Mouse (Mus musculus) liver, embryonic 16.5 days (tissue): Measurements from ENCODE around the gene Wdr86. TPM values are rescaled to one million over a fixed set of nuclear protein-coding genes. Genes with fewer than 3 reads are reported as not detected.

Experiments
- ATAC-seq: fragments of 200-750 bp; cut with Nextera tagmentation; 2 replicates; pipeline ENCODE4 v1.8.0; 2017; ENCODE audit warnings: low read depth, mild to moderate bottlenecking, moderate number of reproducible peaks, moderate library complexity
- H3K27ac ChIP-seq: fragments of 300-500 bp; sonication (generic); 2 replicates; pipeline ENCODE4 v1.5.1; 2014; ENCODE audit warnings: mild to moderate bottlenecking, low read length
- H3K27me3 ChIP-seq: fragments of 300-500 bp; sonication (generic); 2 replicates; pipeline ENCODE4 v1.6.1; 2014; ENCODE audit warnings: low read depth, low read length, mixed read lengths; ENCODE audit not compliant: control insufficient read depth, insufficient read depth
- H3K36me3 ChIP-seq: fragments of 300-500 bp; sonication (generic); 2 replicates; pipeline ENCODE4 v1.6.1; 2014; ENCODE audit warnings: mild to moderate bottlenecking; ENCODE audit not compliant: control insufficient read depth, insufficient read depth
- H3K4me1 ChIP-seq: fragments of 300-500 bp; sonication (generic); 2 replicates; pipeline ENCODE4 v1.6.1; 2014; ENCODE audit warnings: low read depth, low read length, mixed read lengths; ENCODE audit not compliant: control insufficient read depth
- H3K4me2 ChIP-seq: fragments of 300-500 bp; sonication (generic); 2 replicates; pipeline ENCODE4 v1.6.1; 2014; ENCODE audit warnings: low read depth, low read length, mixed read lengths
- H3K4me3 ChIP-seq: fragments of 300-500 bp; sonication (generic); 2 replicates; pipeline ENCODE4 v1.5.1; 2014; ENCODE audit warnings: low read depth, mild to moderate bottlenecking, low read length
- H3K9ac ChIP-seq: fragments of 300-500 bp; sonication (generic); 2 replicates; pipeline ENCODE4 v1.6.1; 2014; ENCODE audit warnings: low read depth, low read length
- H3K9me3 ChIP-seq: fragments of 300-500 bp; sonication (generic); replicated peaks from 2 replicates; pipeline ENCODE4 v1.6.1; 2016; ENCODE audit warnings: low read length; ENCODE audit not compliant: control insufficient read depth
- WGBS: fragments of 180-500 bp; shearing (Covaris S2); extraction: QIAGEN DNeasy Blood & Tissue Kit; methylation state at CpG from one replicate; pipeline ENCODE4 v1.1.7; 2014; ENCODE audit not compliant: insufficient replicate concordance; 5-methylcytosine and 5-hydroxymethylcytosine counted together
- polyA plus RNA-seq: library from polyadenylated mRNA; unstranded; fragments of >200 nt; fragmentation: Nextera tagmentation; extraction: Ambion mirVana; gene quantifications from 2 replicates; pipeline ENCODE4 v1.2.1, GENCODE M21; 2015

Gene Wdr86
- polyA plus RNA-seq, 1 experiment from 2014 or later: 1.0 TPM

- Histone ChIP-seq H3K27ac (no peak overlapping the region), H3K4me2 (no peak overlapping the region), H3K9ac (no peak overlapping the region), H3K4me1 (peaks cover 3% of the 10 kb centered on the region; the same call in 1 of the 2 replicates), H3K36me3 (no peaks in the 10 kb centered on the region), H3K27me3 (no peaks in the 10 kb centered on the region), H3K9me3 (no peaks in the 10 kb centered on the region), H3K4me3 (no peak overlapping the region)
- WGBS: 33% methylated on average over 1 of the region's 1 CpGs
- ATAC-seq: no peak
Measured at GRCm38 (mm10) chr5:24681436-24681835, 49.1 kb downstream of the Wdr86 start.

- Histone ChIP-seq H3K27ac (no peak overlapping the region), H3K4me2 (no peak overlapping the region), H3K9me3 (no peaks in the 10 kb centered on the region), H3K4me3 (no peak overlapping the region), H3K36me3 (no peaks in the 10 kb centered on the region), H3K27me3 (no peaks in the 10 kb centered on the region), H3K4me1 (no peaks in the 10 kb centered on the region), H3K9ac (no peak overlapping the region)
- 13% methylated on average over 4 of the region's 4 CpGs for WGBS
- no peak for ATAC-seq
Measured at GRCm38 (mm10) chr5:24674238-24674637, 56.3 kb downstream of the Wdr86 start.

Other genes starting within 250 kb of the Wdr86 start
- not detected in 2 replicates for gene Gbx1, start 203.5 kb downstream of the Wdr86 start, polyA plus RNA-seq
- 0.07 TPM in 1 of 2 replicates, not detected in the other for gene Asb10, start 189.7 kb downstream of the Wdr86 start, polyA plus RNA-seq
- gene 4931409K22Rik, start 173.9 kb downstream of the Wdr86 start, polyA plus RNA-seq: not detected in 2 replicates
- 36.2 and 36.9 TPM in 2 replicates for gene Abcf2, start 153.3 kb downstream of the Wdr86 start, polyA plus RNA-seq
- 10.7 and 11.3 TPM in 2 replicates for gene Chpf2, start 144.0 kb downstream of the Wdr86 start, polyA plus RNA-seq
- gene Smarcd3, start 106.3 kb downstream of the Wdr86 start, polyA plus RNA-seq: 0.55 and 1.3 TPM in 2 replicates
- 12.0 and 13.6 TPM in 2 replicates for gene Nub1, start 45.2 kb downstream of the Wdr86 start, polyA plus RNA-seq
- gene Crygn, start 27.3 kb upstream of the Wdr86 start, polyA plus RNA-seq: 0.47 and 0.50 TPM in 2 replicates
- gene Rheb, start 111.9 kb upstream of the Wdr86 start, polyA plus RNA-seq: 70.0 and 70.1 TPM in 2 replicates